Mouse (Mus musculus): Measurements from ENCODE around the gene Sgf29.

- TF ChIP-seq CTCF (IDR thresholded peaks at IDR 0.05) (no peak), POLR2A (IDR thresholded peaks at IDR 0.05; ENCODE audit: insufficient read depth, low read depth, low read length) (no peak)
Measured at GRCm38 (mm10) chr7:126697838-126698237, 48.7 kb downstream of the Sgf29 start.
